Mouse (Mus musculus) midbrain, embryonic 10.5 days (tissue): ENCODE results near the gene Tep1. TPM values are rescaled to one million over a fixed set of nuclear protein-coding genes. Genes with fewer than 3 reads are reported as not detected.
"Not testable (repeated sequence)": the region's sequence is repeated elsewhere in the genome, so short reads cannot be mapped to it uniquely, and the experiment has no call there.

Source experiments
- DNase-seq: peaks from one replicate; pipeline ENCODE4 v3.0.0-alpha.2; 2017; ENCODE audit warnings: low spot score
- H3K27ac ChIP-seq: fragments of 300-500 bp; sonication (generic); replicated peaks from 2 replicates; pipeline ENCODE4 v1.5.1; 2016; ENCODE audit warnings: mild to moderate bottlenecking
- H3K27me3 ChIP-seq: fragments of 300-500 bp; sonication (generic); 2 replicates; pipeline ENCODE4 v1.6.1; 2016; ENCODE audit warnings: low read depth, mild to moderate bottlenecking; ENCODE audit not compliant: poor library complexity, severe bottlenecking
- H3K36me3 ChIP-seq: fragments of 300-500 bp; sonication (generic); 2 replicates; pipeline ENCODE4 v1.6.1; 2016; ENCODE audit warnings: mild to moderate bottlenecking, moderate library complexity
- H3K4me1 ChIP-seq: fragments of 300-500 bp; sonication (generic); 2 replicates; pipeline ENCODE4 v1.6.1; 2016
- H3K4me3 ChIP-seq: fragments of 300-500 bp; sonication (generic); 2 replicates; pipeline ENCODE4 v1.5.1; 2016; ENCODE audit warnings: mild to moderate bottlenecking, moderate library complexity
- H3K9me3 ChIP-seq: fragments of 300-500 bp; sonication (generic); replicated peaks from 2 replicates; pipeline ENCODE4 v1.6.1; 2016; ENCODE audit warnings: mild to moderate bottlenecking
- WGBS: fragments of 180-500 bp; shearing (Covaris S2); methylation state at CpG from one replicate; pipeline ENCODE4 v1.1.7; 2016; 5-methylcytosine and 5-hydroxymethylcytosine counted together
- polyA plus RNA-seq: library from polyadenylated mRNA; unstranded; fragments of >200 nt; fragmentation: Nextera tagmentation; extraction: Ambion mirVana; gene quantifications from 2 replicates; pipeline ENCODE4 v1.2.1, GENCODE M21; 2016

The Tep1 gene
- polyA plus RNA-seq, 1 experiment from 2014 or later: 3.9 TPM

- no peaks in the 10 kb centered on the region for H3K36me3 ChIP-seq
- 92% methylated on average over 22 of the region's 22 CpGs for WGBS
- peaks cover 29% of the 10 kb centered on the region for H3K27me3 ChIP-seq
Measured at GRCm38 (mm10) chr14:50892541-50893459, 22.4 kb upstream of the Tep1 start.

GRCm38 (mm10) chr14:50892091-50892490 is 21.7 kb upstream of the Tep1 start:
- Histone ChIP-seq H3K9me3 (no peaks in the 10 kb centered on the region), H3K4me1 (peaks cover 14% of the 10 kb centered on the region), H3K4me3 (no peak overlapping the region), H3K27ac (no peak overlapping the region), H3K27me3 (peaks cover 22% of the 10 kb centered on the region), H3K36me3 (no peaks in the 10 kb centered on the region)
- WGBS: 88% methylated on average over 7 of the region's 7 CpGs
- no peak for DNase-seq

More at GRCm38 (mm10) chr14:50892541-50893459, 22.4 kb upstream of the Tep1 start:
- no peak overlapping the region for H3K4me3 ChIP-seq
- no peak overlapping the region for H3K27ac ChIP-seq
- no peak for DNase-seq
- H3K9me3 ChIP-seq: no peaks in the 10 kb centered on the region
- H3K4me1 ChIP-seq: peaks cover 17% of the 10 kb centered on the region

GRCm38 (mm10) chr14:50891621-50892020 is 21.3 kb upstream of the Tep1 start:
- no peak overlapping the region for H3K27ac ChIP-seq
- H3K9me3 ChIP-seq: no peaks in the 10 kb centered on the region
- 92% methylated on average over 8 of the region's 8 CpGs for WGBS
- H3K27me3 ChIP-seq: peaks cover 18% of the 10 kb centered on the region
- peaks cover 9% of the 10 kb centered on the region for H3K4me1 ChIP-seq
- no peaks in the 10 kb centered on the region for H3K36me3 ChIP-seq
- DNase-seq: no peak
- H3K4me3 ChIP-seq: no peak overlapping the region

GRCm38 (mm10) chr14:50876236-50876950 is 6.0 kb upstream of the Tep1 start:
- Histone ChIP-seq H3K27me3 (no peaks in the 10 kb centered on the region), H3K4me3 (no peak overlapping the region), H3K4me1 (no peaks in the 10 kb centered on the region), H3K27ac (no peak overlapping the region), H3K9me3 (no peaks in the 10 kb centered on the region), H3K36me3 (no peaks in the 10 kb centered on the region)
- DNase-seq: no peak
- 90% methylated on average over 6 of the region's 6 CpGs for WGBS

GRCm38 (mm10) chr14:50875591-50876230 is 5.4 kb upstream of the Tep1 start:
- Histone ChIP-seq H3K27me3 (no peaks in the 10 kb centered on the region), H3K27ac (no peak overlapping the region), H3K9me3 (no peaks in the 10 kb centered on the region), H3K36me3 (no peaks in the 10 kb centered on the region), H3K4me3 (no peak overlapping the region), H3K4me1 (peaks cover 2% of the 10 kb centered on the region)
- no peak for DNase-seq
- WGBS: 79% methylated on average over 6 of the region's 6 CpGs

- Histone ChIP-seq H3K27ac (no peak overlapping the region), H3K36me3 (no peaks in the 10 kb centered on the region), H3K4me1 (peaks cover 8% of the 10 kb centered on the region), H3K27me3 (no peaks in the 10 kb centered on the region), H3K4me3 (no peak overlapping the region), H3K9me3 (no peaks in the 10 kb centered on the region)
- DNase-seq: no peak
- WGBS: 93% methylated on average over 3 of the region's 3 CpGs
Measured at GRCm38 (mm10) chr14:50875175-50875574, 4.8 kb upstream of the Tep1 start.

GRCm38 (mm10) chr14:50871284-50871683 is 924 bp upstream of the Tep1 start:
- no peak for DNase-seq
- no peaks in the 10 kb centered on the region for H3K27me3 ChIP-seq
- H3K36me3 ChIP-seq: 0 out of 2 replicates have a peak, but pooled peaks cover 4% of the 10 kb centered on the region
- WGBS: 91% methylated on average over 2 of the region's 2 CpGs
- peaks cover 12% of the 10 kb centered on the region for H3K4me1 ChIP-seq
- H3K4me3 ChIP-seq: no peak overlapping the region
- H3K9me3 ChIP-seq: no peaks in the 10 kb centered on the region
- no peak overlapping the region for H3K27ac ChIP-seq

- Histone ChIP-seq H3K36me3 (0 out of 2 replicates have a peak, but pooled peaks cover 4% of the 10 kb centered on the region), H3K27ac (peak overlapping the region; percentile 81), H3K4me3 (peak overlapping the region; percentile 61), H3K9me3 (no peaks in the 10 kb centered on the region), H3K4me1 (peaks cover 12% of the 10 kb centered on the region), H3K27me3 (no peaks in the 10 kb centered on the region)
- DNase-seq: no peak
- 27% methylated on average over 5 of the region's 5 CpGs for WGBS
Measured at GRCm38 (mm10) chr14:50870805-50871143, 414 bp upstream of the Tep1 start.

- H3K4me3 ChIP-seq: no peak overlapping the region
- H3K27ac ChIP-seq: no peak overlapping the region
- H3K9me3 ChIP-seq: no peaks in the 10 kb centered on the region
- no peaks in the 10 kb centered on the region for H3K27me3 ChIP-seq
- no peak for DNase-seq
- WGBS: 89% methylated on average over 5 of the region's 5 CpGs
- peaks cover 12% of the 10 kb centered on the region for H3K4me1 ChIP-seq
- H3K36me3 ChIP-seq: 0 out of 2 replicates have a peak, but pooled peaks cover 4% of the 10 kb centered on the region
Measured at GRCm38 (mm10) chr14:50868656-50869055, 1.7 kb downstream of the Tep1 start.

- WGBS: 82% methylated on average over 4 of the region's 4 CpGs
- H3K36me3 ChIP-seq: 0 out of 2 replicates have a peak, but pooled peaks cover 4% of the 10 kb centered on the region
- peaks cover 12% of the 10 kb centered on the region for H3K4me1 ChIP-seq
- DNase-seq: no peak
- no peaks in the 10 kb centered on the region for H3K9me3 ChIP-seq
- no peaks in the 10 kb centered on the region for H3K27me3 ChIP-seq
- H3K4me3 ChIP-seq: no peak overlapping the region
- no peak overlapping the region for H3K27ac ChIP-seq
Measured at GRCm38 (mm10) chr14:50868211-50868610, 2.1 kb downstream of the Tep1 start.

GRCm38 (mm10) chr14:50866966-50867365 is 3.4 kb downstream of the Tep1 start:
- 95% methylated on average over 3 of the region's 3 CpGs for WGBS
- H3K9me3 ChIP-seq: no peaks in the 10 kb centered on the region
- no peak for DNase-seq

GRCm38 (mm10) chr14:50865005-50865404 is 5.4 kb downstream of the Tep1 start:
- peaks cover 14% of the 10 kb centered on the region for H3K36me3 ChIP-seq
- not testable (repeated sequence) for H3K27ac ChIP-seq, H3K4me3 ChIP-seq, H3K4me1 ChIP-seq, H3K27me3 ChIP-seq, DNase-seq, H3K9me3 ChIP-seq

More at GRCm38 (mm10) chr14:50866966-50867365, 3.4 kb downstream of the Tep1 start:
- Histone ChIP-seq H3K27me3 (no peaks in the 10 kb centered on the region), H3K4me3 (no peak overlapping the region), H3K4me1 (peaks cover 12% of the 10 kb centered on the region), H3K36me3 (peaks cover 8% of the 10 kb centered on the region), H3K27ac (no peak overlapping the region)
